Mouse (Mus musculus): ENCODE results near the gene Mars.
A peak's percentile ranks its signal among the peaks of the same experiment; 100 is the strongest.
"Not testable (repeated sequence)": the region's sequence is repeated elsewhere in the genome, so short reads cannot be mapped to it uniquely, and the experiment has no call there.

Mars gene

DNA sequence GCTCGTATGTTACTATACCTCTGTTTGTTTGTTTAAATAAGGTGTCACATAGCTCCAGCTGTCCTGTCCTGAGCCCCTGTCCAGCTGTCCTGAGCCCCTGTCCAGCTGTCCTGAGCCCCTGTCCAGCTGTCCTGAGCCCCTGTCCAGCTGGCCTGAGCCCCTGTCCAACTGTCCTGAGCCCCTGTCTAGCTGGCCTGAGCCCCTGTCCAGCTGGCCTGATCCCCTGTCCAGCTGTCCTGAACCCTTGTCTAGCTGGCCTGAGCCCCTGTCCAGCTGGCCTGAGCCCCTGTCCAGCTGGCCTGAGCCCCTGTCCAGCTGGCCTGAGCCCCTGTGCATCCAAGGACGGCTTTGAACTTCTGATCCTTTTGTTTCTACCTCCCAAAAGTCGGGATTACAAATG is 2.4 kb downstream of the Mars start:
- not testable (repeated sequence) for DNase-seq

DNA sequence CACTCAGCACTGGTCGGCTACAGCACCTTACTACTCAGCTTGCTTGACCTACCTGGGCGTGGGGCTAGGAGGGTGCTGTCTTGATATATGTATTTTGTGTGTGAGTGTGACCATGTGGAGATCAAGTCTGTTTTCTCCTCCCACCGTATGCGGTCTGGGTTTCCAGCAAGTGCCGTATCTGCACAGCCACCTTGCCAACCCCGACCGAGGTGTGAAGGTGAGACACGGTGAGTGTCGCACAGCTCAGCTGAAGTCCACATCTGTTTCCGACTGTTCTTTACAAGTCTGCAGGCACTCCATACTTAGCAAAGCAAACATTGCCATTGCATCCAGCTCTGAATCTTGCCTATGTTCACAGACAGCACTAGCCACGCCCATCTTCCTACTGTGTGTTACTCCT is 8.4 kb downstream of the Mars start:
- no peak for DNase-seq

DNA sequence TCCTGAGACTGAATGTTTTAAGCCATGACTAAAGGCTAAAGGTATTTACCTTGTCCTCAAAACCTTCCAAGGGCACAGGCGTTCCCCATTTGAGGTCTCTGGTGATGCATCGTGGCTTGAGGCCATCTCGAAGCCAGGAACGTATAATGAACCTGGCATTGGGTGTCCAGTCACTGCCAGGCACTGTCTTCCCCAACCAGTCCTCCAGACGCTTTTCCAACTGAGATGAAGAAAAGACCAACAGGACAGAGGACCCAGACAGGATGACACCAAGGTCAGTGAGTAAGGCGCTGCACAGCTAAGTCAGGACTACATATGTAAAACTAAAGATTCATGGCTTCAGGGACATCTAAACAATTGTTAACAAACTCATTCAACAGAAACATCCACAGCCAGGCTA is 11.2 kb downstream of the Mars start:
- no peak for DNase-seq

DNA sequence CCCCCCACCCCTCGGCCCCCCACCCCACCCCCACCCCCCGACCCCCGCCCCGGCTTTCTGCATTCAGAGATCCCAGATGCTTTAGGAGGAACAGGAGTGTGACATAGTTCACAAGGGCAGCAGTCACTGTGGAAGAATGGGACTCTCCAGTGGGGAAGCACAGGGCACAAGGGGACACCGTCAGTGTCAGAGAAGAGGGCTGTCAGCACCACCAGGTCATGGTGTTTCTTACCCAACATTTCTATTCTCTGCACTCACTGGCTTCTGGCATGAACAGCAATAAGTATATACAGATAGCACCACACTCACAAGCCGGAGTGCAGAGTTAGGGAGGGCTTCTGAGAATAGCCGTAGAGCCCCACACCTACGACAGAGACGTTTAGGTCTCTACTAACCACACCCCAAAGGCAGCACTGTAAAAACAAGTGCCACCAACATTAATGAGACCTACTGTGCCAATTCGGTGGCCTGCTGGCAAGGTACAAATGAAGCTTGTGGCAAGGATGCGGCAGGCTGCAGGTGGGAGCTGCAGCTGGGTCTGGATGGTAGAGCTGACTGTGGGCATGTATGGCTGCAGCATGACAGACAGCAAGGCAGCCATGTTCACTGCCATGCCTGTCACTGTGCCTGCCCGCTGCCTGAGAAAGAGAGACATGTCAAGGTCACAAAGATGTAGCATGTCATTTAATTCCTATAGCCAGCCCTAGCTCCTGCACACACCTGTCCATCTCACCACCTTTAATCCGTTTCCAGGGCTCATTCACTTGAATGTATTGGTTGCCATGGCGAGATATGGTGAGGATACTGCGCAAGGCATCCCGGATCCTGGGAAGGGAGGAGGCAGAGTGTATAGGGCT is 14.3 kb downstream of the Mars start:
- peak; percentile 4 for DNase-seq

DNA sequence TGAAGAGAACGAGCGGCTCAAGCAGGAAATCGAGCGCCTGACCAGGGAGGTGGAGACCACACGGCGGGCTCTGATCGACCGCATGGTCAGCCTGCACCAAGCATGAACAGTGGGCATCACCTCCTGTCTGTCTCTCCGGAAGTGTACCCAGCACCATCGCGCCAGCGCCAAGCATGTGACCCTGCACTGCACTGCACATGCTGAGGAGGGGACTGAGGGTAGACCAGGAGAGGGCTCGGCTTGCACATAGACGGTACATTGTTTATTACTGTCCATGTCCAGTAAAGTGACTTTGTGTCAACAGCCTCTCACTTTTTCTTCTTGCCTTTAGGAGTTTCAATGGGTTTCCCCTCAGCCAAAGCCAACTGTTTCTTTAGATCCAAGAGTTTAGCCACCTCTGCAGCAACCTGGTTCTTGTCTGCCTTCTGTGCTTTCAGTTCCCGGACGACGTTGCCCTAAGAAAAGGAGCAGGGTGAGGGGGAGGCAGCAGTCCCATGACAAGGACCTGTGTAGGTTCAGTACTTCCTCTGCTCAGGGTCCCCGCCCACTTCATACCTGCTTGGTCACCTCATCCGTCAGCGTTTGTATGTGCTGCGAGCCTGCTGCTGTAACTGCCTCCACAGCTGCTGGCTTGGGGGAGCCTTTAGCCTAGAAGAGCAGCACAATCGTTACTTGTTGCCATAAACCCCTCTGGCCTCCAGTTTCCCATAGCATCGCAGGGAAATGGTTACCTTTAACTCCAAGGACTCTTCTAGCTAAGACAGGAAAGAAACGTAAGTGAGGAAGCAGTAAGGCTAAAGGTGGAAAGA is 15.4 kb downstream of the Mars start:
- DNase-seq = peak; percentile 6

DNA sequence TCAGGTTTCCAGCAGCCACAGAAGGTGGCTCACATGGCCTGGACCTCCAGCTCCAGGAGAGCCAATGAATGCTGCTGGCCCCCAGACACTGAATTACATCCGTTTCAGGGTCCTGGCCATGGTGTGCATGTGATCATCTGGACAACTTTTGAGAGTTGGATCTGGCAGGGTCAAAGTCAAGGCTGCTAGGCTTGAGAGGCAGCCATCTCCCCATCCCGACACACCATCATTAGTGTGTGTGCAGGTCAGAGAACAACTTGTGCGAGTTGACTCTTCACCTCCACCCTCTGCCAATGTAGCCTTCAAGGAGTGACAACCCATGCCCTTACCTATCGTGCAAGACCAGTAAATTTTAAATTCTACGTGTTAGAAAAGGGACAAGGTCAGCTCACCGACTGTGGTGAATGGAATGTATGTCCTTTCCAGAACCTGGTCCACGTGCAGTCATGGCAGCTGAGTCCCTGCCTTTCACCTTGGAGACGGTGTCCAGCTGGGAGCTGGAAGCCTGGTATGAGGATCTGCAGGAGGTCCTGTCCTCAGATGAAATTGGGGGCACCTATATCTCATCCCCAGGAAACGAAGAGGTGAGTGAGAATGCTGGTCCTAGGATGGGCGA is 16.6 kb downstream of the Mars start:
- DNase-seq = peak; percentile 9

DNA sequence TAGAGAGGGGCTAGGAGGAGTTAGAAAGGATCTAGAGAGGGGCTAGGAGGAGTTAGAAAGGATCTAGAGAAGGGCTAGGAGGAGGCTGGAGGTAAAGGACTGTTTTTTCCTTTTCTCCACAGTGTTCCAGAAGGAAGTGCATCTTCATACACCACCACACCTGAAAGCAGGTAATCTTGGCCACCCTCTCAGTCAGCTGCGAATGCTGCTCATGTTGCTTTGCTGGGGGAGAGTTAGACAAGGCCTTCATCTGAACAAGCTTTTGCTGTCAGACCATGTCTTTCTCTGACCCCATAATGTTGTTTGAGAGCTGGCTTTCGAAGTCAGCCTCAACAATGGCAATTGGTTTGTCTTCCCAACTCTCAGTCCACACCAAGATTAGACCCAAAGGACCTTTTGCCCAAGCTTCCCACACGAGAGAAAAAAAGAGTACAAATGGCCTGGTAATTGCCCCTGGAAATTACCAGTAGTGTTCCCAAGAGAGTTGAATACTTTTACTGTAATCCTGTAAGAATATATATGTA is 17.9 kb downstream of the Mars start:
- no peak for DNase-seq

DNA sequence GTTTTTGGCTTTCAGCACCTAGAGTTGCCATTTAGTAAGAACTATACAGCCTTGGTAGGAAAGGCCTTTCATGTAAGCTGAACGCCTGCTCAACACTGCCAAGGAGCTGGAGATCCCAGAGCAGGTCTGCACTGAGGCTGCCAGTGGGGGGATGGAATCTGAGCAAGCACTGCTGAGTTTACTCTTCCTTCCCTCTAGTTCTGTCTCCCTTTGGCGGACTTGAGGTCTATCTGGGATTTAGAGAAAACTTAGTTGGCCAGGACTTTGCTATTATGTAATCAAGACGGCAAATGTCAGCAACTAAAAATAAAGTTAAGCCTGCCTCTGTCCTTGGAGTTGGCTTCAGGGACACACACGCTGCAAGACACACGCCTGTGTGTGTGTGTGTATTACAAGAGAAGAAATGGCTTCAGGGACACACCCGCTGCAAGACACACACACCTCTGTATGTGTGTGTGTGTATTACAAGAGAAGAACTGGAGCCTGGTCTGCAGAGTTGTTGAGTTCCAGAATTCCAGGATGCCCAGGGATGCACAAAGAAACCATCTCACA is 18.5 kb downstream of the Mars start:
- no peak for DNase-seq

DNA sequence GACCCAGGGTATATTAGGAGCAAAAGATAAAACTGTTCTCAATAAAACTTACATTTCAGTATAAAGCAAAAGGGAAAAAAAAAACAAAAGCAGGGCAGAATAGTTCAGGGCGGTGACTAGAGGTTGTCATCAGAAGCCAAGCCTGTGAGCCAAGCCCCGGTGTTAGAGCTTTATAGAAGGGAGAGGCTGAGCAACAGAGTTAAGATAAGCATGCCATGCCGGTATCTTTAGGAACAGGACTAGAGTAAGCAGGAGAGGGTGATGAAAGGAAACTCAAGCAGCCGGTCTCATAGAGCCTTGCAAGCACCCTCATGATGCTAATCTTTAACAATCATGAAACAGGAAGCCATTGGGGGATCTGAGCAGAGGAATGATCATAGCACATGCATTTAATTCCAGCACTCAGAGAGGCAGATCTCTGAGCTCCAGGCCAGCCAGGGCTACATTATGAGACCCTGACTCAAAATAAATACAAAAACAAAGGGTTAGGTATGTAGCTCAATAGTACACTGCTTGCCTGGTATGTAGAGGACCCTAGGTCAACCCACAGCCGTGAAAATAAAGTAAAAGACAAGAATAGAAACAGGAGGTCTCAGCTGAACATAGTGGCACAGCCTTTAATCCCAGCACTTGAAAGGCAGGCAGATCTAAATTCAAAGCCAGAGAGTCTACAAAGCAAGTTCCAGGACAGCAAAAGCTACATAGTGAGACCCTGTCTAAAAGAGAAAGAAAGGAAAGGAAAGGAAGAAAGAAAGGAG is 19.5 kb downstream of the Mars start:
- DNase-seq = peak; percentile 5

DNA sequence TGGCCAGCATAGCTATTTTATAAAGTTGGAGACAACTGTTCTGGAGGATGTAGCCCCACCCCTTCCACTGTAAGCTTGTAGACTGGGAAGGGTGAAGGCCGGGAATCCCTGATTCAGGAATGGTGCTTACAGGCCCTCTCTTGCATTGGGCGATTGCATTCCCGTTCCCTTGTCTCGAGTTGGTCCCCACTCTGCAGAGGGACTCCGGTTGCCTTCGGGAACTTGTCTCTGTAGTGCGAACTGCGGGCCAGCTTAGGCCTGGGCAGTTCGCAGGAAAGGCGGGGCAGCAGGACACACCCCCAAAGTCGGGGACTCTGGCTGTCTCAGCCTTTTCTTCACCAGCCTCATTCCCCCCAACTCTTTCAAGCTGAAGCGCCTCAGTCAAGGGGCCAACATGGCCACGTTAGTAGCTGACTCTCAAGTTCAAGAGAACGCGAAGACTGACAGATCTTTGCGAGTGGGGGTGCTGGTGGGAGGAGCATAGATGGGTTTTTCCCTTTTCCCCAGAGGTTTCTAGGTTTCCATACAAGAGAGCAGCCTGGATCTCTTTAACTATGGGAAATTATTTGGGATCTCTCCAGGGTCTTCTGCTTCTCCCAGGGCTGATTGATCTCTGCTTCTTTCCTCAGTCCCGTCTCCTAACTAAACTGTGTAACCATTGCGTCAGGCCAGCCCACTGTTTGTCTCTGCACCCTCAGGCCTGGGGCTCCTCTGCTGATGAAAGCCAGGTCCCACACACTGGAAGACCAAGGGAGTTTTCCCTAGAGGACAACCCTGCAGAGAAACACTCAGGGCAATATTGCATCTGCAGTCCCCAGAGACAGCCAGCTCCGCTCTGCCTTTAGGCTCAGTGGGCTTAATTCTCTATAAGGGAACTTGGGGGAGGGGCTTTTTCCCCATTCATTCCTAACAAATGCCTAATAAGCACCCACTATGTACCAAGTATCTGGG is 20.4 kb downstream of the Mars start:
- peak; percentile 78 for DNase-seq

DNA sequence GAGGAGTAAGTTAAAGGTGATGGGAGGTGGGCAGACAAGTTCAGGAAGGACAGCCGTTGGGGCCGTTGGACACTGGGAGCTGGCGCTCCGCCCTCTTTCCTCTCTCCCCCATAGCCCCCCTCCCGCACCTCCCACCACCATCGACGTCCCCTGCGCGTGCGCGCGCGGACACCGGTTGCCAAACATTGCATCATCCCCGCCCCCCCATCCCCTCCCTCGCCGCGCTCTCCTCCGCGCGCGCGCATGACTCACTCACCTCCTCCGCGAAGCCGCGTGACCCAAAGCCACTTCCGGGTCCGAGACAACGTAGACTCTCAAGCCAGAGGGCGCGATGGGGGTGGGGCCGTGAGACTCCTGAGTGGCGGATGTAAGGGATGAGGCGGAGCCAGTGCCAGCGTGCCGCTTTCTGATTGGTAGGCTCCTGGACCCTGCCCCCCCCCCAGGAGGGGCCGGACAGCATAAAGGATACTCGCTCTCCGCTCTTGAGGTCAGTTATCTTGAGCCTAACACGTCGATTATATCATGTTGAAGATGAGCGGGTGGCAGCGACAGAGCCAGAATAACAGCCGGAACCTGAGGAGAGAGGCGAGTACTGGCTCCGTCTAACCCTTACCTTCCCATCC is 21.2 kb downstream of the Mars start:
- DNase-seq = peak; percentile 100

DNA sequence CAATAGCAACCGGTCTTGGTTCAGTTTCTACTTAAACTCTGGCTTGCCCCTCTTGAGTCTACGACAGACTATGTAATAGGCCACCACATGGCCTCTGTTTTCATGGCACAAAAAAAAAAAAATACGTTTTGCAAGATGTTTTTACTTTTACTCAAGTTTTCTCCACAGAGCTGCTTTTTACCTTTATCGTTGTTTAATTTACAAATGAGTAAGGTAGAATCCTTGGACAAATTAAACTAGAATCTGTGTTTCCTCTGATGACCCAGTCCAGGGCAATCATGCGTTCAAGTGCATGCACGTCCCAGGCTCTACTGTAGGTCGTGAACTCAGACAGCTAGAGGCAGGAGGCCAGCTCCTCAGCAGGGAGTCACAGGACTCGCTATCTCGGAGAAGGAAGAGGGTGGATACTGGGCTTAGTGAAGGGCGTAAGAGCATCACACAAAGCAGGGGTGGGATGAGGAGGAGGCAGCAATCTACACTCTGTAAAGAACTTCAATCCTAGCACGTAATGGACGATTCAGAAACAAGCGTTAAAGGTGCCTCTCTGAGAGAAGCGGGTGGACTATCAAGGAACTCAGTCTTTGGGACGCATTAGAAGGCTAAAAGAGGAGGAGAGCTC is 21.9 kb downstream of the Mars start:
- DNase-seq = peak; percentile 77

DNA sequence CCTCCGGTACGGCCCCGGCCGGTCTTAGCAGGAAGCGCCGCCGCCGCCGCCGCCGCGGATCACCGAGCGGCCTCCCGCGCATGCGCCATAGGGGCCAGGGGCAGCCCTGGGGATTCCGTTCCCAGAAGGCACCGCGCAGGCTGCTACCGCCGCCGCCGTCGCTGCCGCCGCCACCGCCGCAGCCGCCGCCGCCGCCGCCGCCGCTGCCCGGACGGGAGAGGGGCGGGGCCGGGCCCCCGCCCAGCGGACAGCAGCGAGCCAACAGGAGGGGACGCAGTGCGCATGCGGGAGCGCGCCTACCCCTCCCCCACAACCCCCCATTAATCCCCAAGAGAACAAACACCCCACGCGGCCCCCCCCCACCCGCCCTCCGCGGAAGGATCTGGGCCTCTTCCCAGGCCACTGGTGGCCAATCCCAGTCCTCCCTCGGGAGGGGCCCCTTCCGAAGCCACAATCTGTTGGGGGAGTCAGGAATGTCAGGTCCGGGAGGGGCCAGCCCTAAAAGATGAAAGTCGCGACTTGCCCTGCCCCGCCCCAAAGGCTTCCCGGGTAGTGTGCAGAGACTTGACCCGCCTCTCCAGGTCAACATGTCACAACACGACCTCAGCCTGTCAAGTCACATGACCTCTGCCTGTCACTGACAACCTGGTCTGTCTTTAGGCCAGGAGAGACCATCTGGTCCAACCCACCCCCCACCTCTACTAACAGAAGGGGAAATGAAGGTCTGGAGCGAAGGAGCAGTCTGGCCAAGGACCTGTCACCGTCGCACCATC is 22.6 kb downstream of the Mars start, which contains the start of gene Mbd6:
Mbd6 (minus strand) TSS at position 219 of the 773 bp plus-strand sequence.
- peak; percentile 94 for DNase-seq

DNA sequence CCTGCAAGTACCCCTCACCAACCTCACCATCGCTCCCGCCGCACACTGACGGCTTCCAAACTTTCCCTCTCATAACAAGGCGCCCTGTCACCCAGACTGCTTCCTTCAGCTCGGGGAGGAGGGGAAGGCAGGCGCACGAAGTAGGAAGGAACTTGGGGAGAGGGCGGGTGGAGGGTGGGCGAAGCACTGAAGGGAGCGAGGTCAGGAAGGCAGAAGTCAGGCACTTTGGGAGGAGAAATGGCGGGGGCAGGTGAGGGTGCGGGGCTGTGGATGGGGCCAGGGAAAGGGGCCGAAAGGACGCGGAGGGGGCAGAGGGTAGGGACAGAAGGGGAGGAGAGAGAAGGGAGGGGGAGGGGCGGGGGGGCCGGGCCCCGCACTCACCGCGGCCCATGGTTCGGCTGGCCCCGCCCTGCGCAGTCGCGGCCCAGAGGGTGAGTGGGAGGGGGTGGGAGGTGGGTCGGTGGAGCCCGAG is 23.2 kb downstream of the Mars start:
- peak; percentile 81 for DNase-seq

DNA sequence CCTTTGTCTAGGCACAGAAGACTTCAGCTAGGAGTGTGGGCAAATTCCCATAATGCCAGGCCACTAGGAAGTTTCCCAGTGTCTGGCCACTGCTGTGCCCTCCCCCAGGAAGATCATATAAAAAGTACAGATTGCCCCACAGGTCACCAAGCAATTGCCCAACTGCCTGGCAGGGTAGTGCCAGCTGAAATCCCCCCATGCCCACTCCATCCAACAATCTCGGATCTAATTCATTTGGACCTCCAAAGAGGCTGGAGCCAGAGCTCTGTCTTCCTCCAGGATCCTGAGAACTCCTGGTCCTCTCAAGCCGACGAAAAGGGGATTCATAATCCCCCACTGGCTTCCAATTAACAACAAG is 23.7 kb downstream of the Mars start:
- DNase-seq = no peak

DNA sequence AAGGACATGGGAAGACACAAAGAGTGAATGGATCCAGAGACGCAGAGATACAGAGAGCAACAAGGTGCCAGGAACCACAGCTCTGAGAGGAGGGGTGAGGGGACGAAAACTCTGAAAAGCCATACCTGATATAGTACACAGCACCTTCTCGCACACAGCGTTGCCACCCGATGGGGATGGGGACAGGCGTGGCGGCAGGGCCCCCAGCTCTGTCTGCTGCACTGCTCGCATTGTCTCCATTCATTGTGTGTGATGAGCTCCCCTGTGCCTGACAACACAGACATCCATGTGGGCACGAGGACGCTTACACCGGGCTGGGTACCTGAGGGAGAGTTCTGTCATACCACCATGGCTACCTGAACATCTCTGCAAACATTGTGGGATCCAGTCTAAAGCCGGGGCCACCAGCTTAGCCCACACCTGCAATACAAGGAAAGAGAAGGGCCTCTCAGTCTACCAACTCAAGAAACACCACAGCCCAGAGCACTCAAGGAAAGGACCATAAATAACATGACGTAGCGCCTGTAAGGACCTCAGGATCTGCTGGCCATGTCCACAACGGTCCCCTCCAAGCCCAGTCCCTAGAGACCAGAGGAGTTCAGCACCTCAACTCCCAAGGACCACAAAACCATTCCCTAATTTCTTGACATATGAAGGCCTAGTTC is 24.2 kb downstream of the Mars start:
- no peak for DNase-seq

DNA sequence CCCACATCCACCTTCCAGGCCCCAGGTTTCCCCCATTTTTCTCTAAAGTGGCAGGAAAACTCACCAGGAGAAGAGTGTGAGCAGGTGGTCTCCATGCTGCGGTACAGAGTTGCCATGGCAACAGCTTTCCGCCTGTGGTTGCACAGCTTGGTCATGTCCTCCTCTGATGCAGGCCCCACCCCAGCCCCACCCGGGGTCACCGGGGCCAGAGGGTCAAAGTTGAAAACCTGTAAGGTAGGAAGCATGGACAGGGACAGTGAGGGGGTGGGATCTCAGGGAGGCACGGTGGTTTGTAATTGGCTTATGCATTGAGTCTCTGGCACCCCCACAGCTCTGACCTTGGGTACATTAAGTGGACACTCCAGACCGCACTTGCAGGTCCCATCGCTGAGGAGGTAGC is 24.9 kb downstream of the Mars start:
- DNase-seq = no peak

DNA sequence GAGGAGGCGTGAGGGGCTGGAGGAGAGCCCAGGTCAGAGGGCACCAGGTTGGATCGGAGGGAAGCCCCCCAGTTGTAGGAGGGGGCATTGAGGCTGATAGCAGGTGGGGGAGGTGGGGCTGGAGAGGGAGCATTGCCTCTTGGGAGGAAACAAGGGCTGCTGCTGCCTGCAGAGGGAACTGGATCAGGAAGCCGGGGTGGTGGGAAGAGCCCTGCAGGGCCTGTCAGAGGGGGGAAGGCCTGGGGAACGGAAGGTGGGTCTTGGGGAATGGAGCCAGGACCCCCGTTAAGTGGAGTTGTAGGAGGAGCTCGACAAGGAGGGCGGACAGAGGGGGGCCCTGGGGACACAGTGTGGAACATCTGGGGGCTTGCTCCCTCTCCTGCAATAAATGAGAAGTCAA is 25.4 kb downstream of the Mars start:
- DNase-seq = no peak

DNA sequence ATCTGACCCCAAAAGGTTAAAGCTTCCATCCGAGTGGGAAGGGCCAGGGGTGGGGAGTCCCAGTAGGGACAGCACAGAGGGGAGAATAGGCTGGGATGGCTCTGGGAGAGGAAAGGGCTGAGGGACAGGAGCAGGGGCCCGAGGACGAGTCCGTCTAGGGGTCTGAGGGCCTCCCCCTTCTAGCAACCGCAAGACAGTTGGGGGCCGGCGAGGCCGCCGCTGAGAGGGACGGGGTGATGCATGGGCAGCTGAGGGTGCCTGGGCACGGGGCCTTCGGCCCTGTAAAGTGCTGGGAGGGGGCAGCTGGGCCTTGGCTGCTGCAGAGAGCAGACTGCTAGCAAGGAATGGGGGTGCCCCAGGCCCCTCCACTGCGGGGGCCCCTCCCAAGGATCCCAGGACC is 25.9 kb downstream of the Mars start:
- DNase-seq = no peak

Measured in kidney, postnatal 10 days (tissue).